Mouse (Mus musculus): Measurements from ENCODE around the gene Gm21028.
"Not testable (repeated sequence)": the region's sequence is repeated elsewhere in the genome, so short reads cannot be mapped to it uniquely, and the experiment has no call there.

Gene Gm21028

DNA sequence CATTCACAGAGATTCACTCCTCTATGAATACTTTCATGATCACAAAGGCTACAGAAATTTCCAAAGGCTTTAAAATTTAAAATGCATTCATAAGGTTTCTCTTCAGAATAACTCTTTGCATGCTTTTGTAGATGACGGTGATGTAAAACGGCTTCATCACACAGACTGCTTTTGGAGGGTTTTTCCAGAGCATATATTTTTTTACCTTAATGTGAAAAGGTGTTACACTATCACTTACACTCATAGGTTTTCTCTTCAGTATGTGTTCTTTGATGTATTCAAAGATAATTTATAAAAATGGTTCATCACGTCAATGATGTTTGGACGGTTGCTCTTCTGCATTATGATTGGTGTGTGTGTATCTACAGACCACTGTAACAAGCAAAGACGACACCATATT, at the start of gene Gm21028:
TSS of gene Gm21028 (minus strand) at position 101 of the 400 bp plus-strand sequence.
- no peak for DNase-seq (ENCODE audit: low read depth, low spot score)

GRCm38 (mm10) chr7:42595666-42596065, 17.3 kb upstream of the Gm21028 start:
- not testable (repeated sequence) for DNase-seq (ENCODE audit: low read depth, low spot score)

GRCm38 (mm10) chr7:42592413-42592812, 14.0 kb upstream of the Gm21028 start, which contains the start of gene Zfp977:
Gene Zfp977, minus strand, starts transcription at chr7:42592547.
- DNase-seq (ENCODE audit: low read depth, low spot score), result peak; percentile 34

DNA sequence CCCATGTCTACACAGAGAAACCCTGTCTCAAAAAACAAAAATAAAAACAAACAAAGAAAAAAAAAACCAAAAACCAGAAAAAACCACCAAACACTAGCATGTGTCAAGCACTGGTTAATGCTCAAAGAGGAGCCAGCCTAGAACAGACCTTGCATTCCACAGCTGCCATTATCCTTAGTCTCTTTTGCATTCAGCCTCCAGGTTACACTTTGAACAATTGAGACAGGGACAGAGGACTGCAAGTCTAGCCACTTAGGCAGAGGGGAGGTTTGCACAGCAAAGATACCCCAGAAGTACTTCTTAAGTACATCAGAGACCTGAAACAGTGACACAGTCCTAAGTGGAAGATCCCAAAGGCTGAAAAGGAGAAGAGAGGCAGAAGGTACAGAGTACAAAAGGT, 12.9 kb upstream of the Gm21028 start:
- DNase-seq (ENCODE audit: low read depth, low spot score), result not testable (repeated sequence)

DNA sequence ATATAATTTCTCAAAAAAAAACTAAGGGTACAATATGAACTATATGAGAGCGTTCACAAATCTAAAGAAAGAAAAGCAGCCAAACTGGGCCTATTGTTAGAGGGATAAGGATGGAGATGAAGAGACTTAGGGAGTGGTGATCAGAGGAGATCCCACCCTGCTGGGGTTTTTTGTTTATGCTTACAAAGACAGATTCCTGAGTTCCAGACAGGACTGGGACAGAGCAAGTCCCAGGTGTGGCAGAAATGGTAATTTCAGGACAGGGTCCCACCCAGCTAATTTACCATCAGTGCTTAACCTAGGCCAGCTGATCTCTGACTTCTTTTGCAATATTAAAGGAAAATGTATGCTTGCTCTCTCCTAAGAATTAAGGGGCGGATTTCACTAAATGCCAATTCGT, 26.6 kb downstream of the Gm21028 start:
- no peak for DNase-seq (ENCODE audit: low read depth, low spot score)
